Mouse (Mus musculus) erythroid progenitor cell, adult 5-6 weeks (primary cell): Measurements from ENCODE around the gene Arhgef6. TPM values are rescaled to one million over a fixed set of nuclear protein-coding genes. Genes with fewer than 3 reads are reported as not detected.

Experiments
- ATAC-seq: replicated peaks from 2 replicates; pipeline ENCODE4 v1.8.0; 2016; ENCODE audit warnings: moderate number of reproducible peaks, mild to moderate bottlenecking, moderate TSS enrichment, inconsistent platforms; ENCODE audit not compliant: poor library complexity, low FRiP score, severe bottlenecking
- total RNA-seq, 2 experiments: library from RNA; stranded (forward) in 1 of 2; stranded (reverse) in 1 of 2; fragments of 150-400 nt in 1 of 2; fragments of 186-747, 209-891 nt in 1 of 2; gene quantifications; 2 replicates each; pipeline versions ENCODE4 v1.2.3 to v1.2.4; 2015 to 2017; ENCODE audit warnings: low replicate concordance in 2 of 2

The Arhgef6 gene
- total RNA-seq, 2 experiments from 2014 or later, result 29.4 to 46.5 TPM

GRCm38 (mm10) chrX:57211876-57212275 is 126.7 kb downstream of the Arhgef6 start, which contains the start of gene Cd40lg:
Gene Cd40lg (plus strand): TSS chrX:57212143.
- no peak for ATAC-seq

GRCm38 (mm10) chrX:57210591-57210990 is 127.9 kb downstream of the Arhgef6 start:
- no peak for ATAC-seq

GRCm38 (mm10) chrX:57200397-57200796 is 138.1 kb downstream of the Arhgef6 start:
- no peak for ATAC-seq

GRCm38 (mm10) chrX:57198036-57198435 is 140.5 kb downstream of the Arhgef6 start:
- ATAC-seq, result no peak

GRCm38 (mm10) chrX:57196319-57196718 is 142.2 kb downstream of the Arhgef6 start:
- ATAC-seq, result no peak

GRCm38 (mm10) chrX:57189335-57189734 is 149.2 kb downstream of the Arhgef6 start:
- no peak for ATAC-seq

- ATAC-seq, result no peak
Observed at GRCm38 (mm10) chrX:57187301-57187700, 151.2 kb downstream of the Arhgef6 start.

- no peak for ATAC-seq
Observed at GRCm38 (mm10) chrX:57183359-57183758, 155.2 kb downstream of the Arhgef6 start.

GRCm38 (mm10) chrX:57182470-57182869 is 156.1 kb downstream of the Arhgef6 start:
- ATAC-seq, result no peak

Other genes with a start within 250 kb of the Arhgef6 start
- gene Cd40lg, start 126.6 kb downstream of the Arhgef6 start, total RNA-seq (2015; ENCODE audit: low replicate concordance), result 1.4 TPM in 1 of 2 replicates, not detected in the other
- gene Cd40lg, start 126.6 kb downstream of the Arhgef6 start, total RNA-seq (2017; ENCODE audit: low replicate concordance), result 0.90 TPM in 1 of 2 replicates, not detected in the other
- 34.8 and 42.2 TPM in 2 replicates for gene Rbmx, start 54.3 kb upstream of the Arhgef6 start, total RNA-seq (2015; ENCODE audit: low replicate concordance)
- gene Rbmx, start 54.3 kb upstream of the Arhgef6 start, total RNA-seq (2017; ENCODE audit: low replicate concordance), result 24.8 and 27.2 TPM in 2 replicates
- gene Gm364, start 70.4 kb upstream of the Arhgef6 start, total RNA-seq (2015; ENCODE audit: low replicate concordance), result not detected in 2 replicates
- gene Gm364, start 70.4 kb upstream of the Arhgef6 start, total RNA-seq (2017; ENCODE audit: low replicate concordance), result not detected in 2 replicates
- gene Gpr101, start 165.0 kb upstream of the Arhgef6 start, total RNA-seq (2015; ENCODE audit: low replicate concordance), result not detected in 2 replicates
- not detected in 2 replicates for gene Gpr101, start 165.0 kb upstream of the Arhgef6 start, total RNA-seq (2017; ENCODE audit: low replicate concordance)